Mouse (Mus musculus): ENCODE data around the gene Dync1i1.

The Dync1i1 gene

GRCm38 (mm10) chr6:6053946-6054345 lies 328.5 kb downstream of the Dync1i1 start:
- DNase-seq (ENCODE audit: low read depth, low spot score): no peak

GRCm38 (mm10) chr6:6058548-6058947 lies 333.1 kb downstream of the Dync1i1 start:
- DNase-seq (ENCODE audit: low read depth, low spot score): no peak

DNA sequence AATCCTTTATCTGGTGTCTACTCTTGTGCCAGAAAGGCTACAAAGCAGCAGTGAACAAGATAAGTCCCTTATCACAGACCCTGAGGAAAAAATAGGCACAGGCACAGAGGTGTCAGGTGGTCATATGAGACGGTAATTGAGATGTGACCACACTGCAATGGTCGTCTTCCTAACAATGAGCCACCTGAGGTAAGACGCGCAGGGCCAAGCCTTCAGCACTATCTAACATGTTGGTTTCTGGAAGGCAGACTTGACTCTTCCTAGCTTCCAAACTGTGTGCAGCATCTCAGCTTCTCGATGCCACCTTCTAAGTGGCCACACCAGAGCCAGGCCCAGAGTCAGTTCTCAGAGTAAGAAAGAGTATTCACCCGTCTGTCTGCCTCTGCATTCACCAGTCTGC lies 341.8 kb downstream of the Dync1i1 start:
- no peak for DNase-seq (ENCODE audit: low read depth, low spot score)

DNA sequence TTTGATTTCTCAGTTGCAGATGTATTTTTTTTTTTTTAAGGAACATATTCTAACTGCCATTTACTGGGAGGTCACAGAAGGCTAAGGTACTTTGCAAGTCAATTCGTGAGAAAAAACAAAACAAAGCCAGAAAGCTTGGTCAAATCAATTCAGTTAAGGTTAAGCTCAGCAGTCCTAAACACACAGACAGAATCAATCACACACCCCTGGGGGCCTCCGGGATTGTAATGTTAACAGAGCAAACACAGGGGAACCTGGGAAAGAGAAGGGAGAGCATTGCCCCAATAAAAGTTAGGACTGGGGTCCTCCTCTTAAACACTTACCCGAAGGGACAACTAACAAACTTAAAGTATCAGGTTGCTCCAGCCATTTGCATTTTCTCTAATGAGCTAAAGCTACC lies 344.6 kb downstream of the Dync1i1 start:
- no peak for DNase-seq (ENCODE audit: low read depth, low spot score)

- DNase-seq (ENCODE audit: low read depth, low spot score): no peak
Observed at GRCm38 (mm10) chr6:6071038-6071437, 345.6 kb downstream of the Dync1i1 start.

DNA sequence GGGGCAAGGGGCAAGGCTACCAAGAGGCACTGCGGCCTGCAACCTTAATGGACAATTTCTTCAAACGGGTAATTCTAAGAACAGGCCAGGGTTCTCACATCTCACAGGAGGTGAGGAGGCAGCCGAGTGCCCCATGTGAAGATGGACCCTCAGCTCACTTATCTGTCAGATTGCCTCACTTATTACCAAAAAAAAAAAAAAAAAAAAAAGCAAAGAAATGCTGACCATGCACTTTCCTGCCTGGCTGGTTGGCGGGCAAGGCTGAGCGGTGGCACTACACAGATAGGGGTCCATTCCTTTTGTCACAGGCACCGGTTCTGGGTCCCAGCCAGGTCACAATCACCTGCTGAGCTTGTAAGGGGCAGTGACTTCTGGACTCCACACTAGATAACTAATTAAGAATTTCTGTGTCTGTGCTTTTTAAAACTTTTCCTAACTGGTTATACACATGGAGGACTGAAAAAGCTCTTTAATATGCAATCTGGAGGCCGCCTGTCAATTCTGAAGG lies 350.6 kb downstream of the Dync1i1 start:
- DNase-seq (ENCODE audit: low read depth, low spot score): no peak

GRCm38 (mm10) chr6:6077234-6077633 lies 351.8 kb downstream of the Dync1i1 start:
- DNase-seq (ENCODE audit: low read depth, low spot score): no peak

Data from embryo, embryonic 11.5 days (tissue).